ENCODE assay signal across 17 mouse cellular contexts in genomic region chr12:31703904-31704303, GRCm38 (mm10). TPM values are rescaled to one million over a fixed set of nuclear protein-coding genes. Genes with fewer than 3 reads are reported as not detected.
A peak's percentile ranks its signal among the peaks of the same experiment; 100 is the strongest.
DNase-seq lines count a peak whose midpoint lies in the region; ATAC-seq and TF ChIP-seq lines count a peak whose summit lies in the region.
"Had no signal": no experiment of that assay in that cellular context is flagged by ENCODE, and none has a peak within 500 bp of the region (broad histone marks: within the 10 kb centered on the region; RNA-seq: fewer than 3 reads in every experiment).

No protein-coding gene starts in this region.

- H3K4me1 ChIP-seq in G1E (ENCODE audit: insufficient read depth, low read depth, low read length): no peaks in the 10 kb centered on the region
- H3K4me1 ChIP-seq in heart, postnatal 0 days (ENCODE audit: control insufficient read depth, insufficient read depth): peaks cover 12% of the 10 kb centered on the region
- H3K4me1 ChIP-seq: forebrain, embryonic 12.5 days had no signal

- no peak overlapping the region for H3K4me3 ChIP-seq in left cerebral cortex, adult 2 months
- H3K4me3 ChIP-seq in G1E (ENCODE audit: low read depth, low read length): no peak overlapping the region
- H3K4me3 ChIP-seq in heart, postnatal 0 days (ENCODE audit: low read depth, low read length): no peak overlapping the region; the same call in 1 of the 2 replicates
- H3K4me3 ChIP-seq: embryonic facial prominence, embryonic 13.5 days; forebrain, embryonic 12.5 days had no signal

- no peak for DNase-seq in left cerebral cortex, adult 2 months (ENCODE audit: extremely low spot score in 1 of 2, low spot score in 2 of 2)
- no peak for DNase-seq in left cerebral cortex, postnatal 10 days (ENCODE audit: extremely low spot score in 1 of 2, low spot score in 2 of 2)
- no peak for DNase-seq in G1E (ENCODE audit: low spot score)
- peak; percentile 95 for DNase-seq in heart, adult 11 months
- DNase-seq in heart, postnatal 0 days (ENCODE audit: low spot score): peak; percentile 71
- DNase-seq in right cerebral cortex, postnatal 36 days (ENCODE audit: low spot score in 2 of 2): no peak
- no peak for DNase-seq in cerebellum, adult 11 months
- DNase-seq in ovary, adult 18-20 months (ENCODE audit: low spot score): no peak
- DNase-seq: cerebellum, adult 11-12 months; gastrocnemius, postnatal 25 days; kidney, postnatal 10 days; layer of hippocampus, postnatal 36 days; lung, postnatal 36 days had no signal

- intact Hi-C loops in left cerebral cortex, adult 2 months (cut with DNase I): no loop called here
- intact Hi-C loops in left cerebral cortex, postnatal 10 days (cut with DNase I): no loop called here

- peak overlapping the region; percentile 31; the same call in 1 of the 2 replicates for H3K4me2 ChIP-seq in heart, postnatal 0 days (ENCODE audit: low read depth, low read length)
- H3K4me2 ChIP-seq: embryonic facial prominence, embryonic 13.5 days; forebrain, embryonic 12.5 days had no signal

- peak; percentile 26; the same call in 1 of the 2 replicates for TF ChIP-seq CTCF in left cerebral cortex, adult 2 months (IDR thresholded peaks at IDR 0.05)
- no peak for TF ChIP-seq CTCF in G1E (IDR thresholded peaks at IDR 0.05; ENCODE audit: low read depth, low read length)
- TF ChIP-seq CTCF in heart, postnatal 0 days (IDR thresholded peaks at IDR 0.05; ENCODE audit: low read depth): peak; percentile 14; the same call in 1 of the 2 replicates

- peak; percentile 92 for TF ChIP-seq EP300 in heart, postnatal 0 days (IDR thresholded peaks at IDR 0.05; ENCODE audit: low read depth)

- 28% methylated on average over 6 of the region's 6 CpGs for WGBS in heart, postnatal 0 days

- H3K9ac ChIP-seq in heart, postnatal 0 days (replicated peaks; ENCODE audit: low read depth, low read length): no peak overlapping the region
- H3K9ac ChIP-seq: embryonic facial prominence, embryonic 13.5 days; forebrain, embryonic 12.5 days had no signal

- no peaks in the 10 kb centered on the region for H3K9me3 ChIP-seq in G1E (replicated peaks)
- H3K9me3 ChIP-seq in heart, postnatal 0 days (replicated peaks; ENCODE audit: control insufficient read depth, low read length): no peaks in the 10 kb centered on the region
- H3K9me3 ChIP-seq: embryonic facial prominence, embryonic 13.5 days; forebrain, embryonic 12.5 days had no signal

- H3K27ac ChIP-seq in left cerebral cortex, adult 2 months: no peak overlapping the region
- H3K27ac ChIP-seq in heart, postnatal 0 days (ENCODE audit: low read depth): peak overlapping the region; percentile 85
- H3K27ac ChIP-seq: embryonic facial prominence, embryonic 13.5 days; forebrain, embryonic 12.5 days had no signal

- 0 out of 2 replicates have a peak, but pooled peaks have one; percentile 8 for ATAC-seq in G1E (ENCODE audit: extremely low read depth, insufficient number of reproducible peaks, low FRiP score, poor library complexity, severe bottlenecking)
- peak; percentile 86 for ATAC-seq in heart, postnatal 0 days (ENCODE audit: insufficient read depth, low read depth)
- ATAC-seq: hindbrain, embryonic 16.5 days had no signal

- peaks cover 5% of the 10 kb centered on the region for H3K36me3 ChIP-seq in G1E (replicated peaks)
- no peaks in the 10 kb centered on the region for H3K36me3 ChIP-seq in heart, postnatal 0 days (replicated peaks; ENCODE audit: control insufficient read depth, insufficient read depth, low read length)
- H3K36me3 ChIP-seq: embryonic facial prominence, embryonic 13.5 days; forebrain, embryonic 12.5 days had no signal

- H3K27me3 ChIP-seq in G1E (ENCODE audit: insufficient read depth, low read length): no peaks in the 10 kb centered on the region
- no peaks in the 10 kb centered on the region for H3K27me3 ChIP-seq in heart, postnatal 0 days (ENCODE audit: control insufficient read depth, insufficient read depth, low read length)
- H3K27me3 ChIP-seq: embryonic facial prominence, embryonic 13.5 days; forebrain, embryonic 12.5 days had no signal

RNA-seq across cellular contexts. Expression of gene Gpr22, which starts 9.8 kb away (rescaled TPM):
- total RNA-seq in left cerebral cortex, adult 2 months (2021): 10 to 100 TPM; 49.5 to 54.4 TPM
- total RNA-seq in left cerebral cortex, postnatal 10 days (2021): 10 to 100 TPM; 40.1 to 41.7 TPM
- total RNA-seq in G1E (2014; fragmentation: Nextera tagmentation) (not detected in 2 replicates), G1E (2017) (0.16 and 0.41 TPM in 2 replicates)
- polyA plus RNA-seq in G1E (2012): not detected in 2 replicates
- 15.8 and 16.0 TPM in 2 replicates for total RNA-seq in heart, postnatal 0 days (2014; rRNA removed; ENCODE audit: low replicate concordance)
- polyA plus RNA-seq in heart, postnatal 0 days (2015; fragmentation: Nextera tagmentation; extraction: Ambion mirVana): 10.7 and 14.0 TPM in 2 replicates
- total RNA-seq: gastrocnemius, postnatal 25 days; monocyte, adult 5-6 weeks had no signal

RNA-seq across cellular contexts. Expression of gene Cog5, which starts 49.2 kb away (rescaled TPM):
- 10 to 100 TPM; 44.4 to 46.8 TPM for total RNA-seq in left cerebral cortex, adult 2 months (2021)
- total RNA-seq in left cerebral cortex, postnatal 10 days (2021): 10 to 100 TPM; 42.1 to 47.9 TPM
- 142 and 156 TPM in 2 replicates for total RNA-seq in G1E (2014; fragmentation: Nextera tagmentation)
- 90.1 and 101 TPM in 2 replicates for total RNA-seq in G1E (2017)
- 3.0 and 4.7 TPM in 2 replicates for polyA plus RNA-seq in G1E (2012)
- 58.4 and 79.4 TPM in 2 replicates for total RNA-seq in heart, postnatal 0 days (2014; rRNA removed; ENCODE audit: low replicate concordance)
- polyA plus RNA-seq in heart, postnatal 0 days (2015; fragmentation: Nextera tagmentation; extraction: Ambion mirVana): 19.7 and 22.4 TPM in 2 replicates

RNA-seq across cellular contexts. Expression of gene Dus4l, which starts 49.3 kb away (rescaled TPM):
- 1 to 10 TPM; 7.5 to 8.1 TPM for total RNA-seq in left cerebral cortex, adult 2 months (2021)
- 1 to 10 TPM; 7.9 to 9.1 TPM for total RNA-seq in left cerebral cortex, postnatal 10 days (2021)
- 30.0 and 43.0 TPM in 2 replicates for total RNA-seq in G1E (2014; fragmentation: Nextera tagmentation)
- total RNA-seq in G1E (2017): 15.2 and 16.0 TPM in 2 replicates
- 6.7 and 6.8 TPM in 2 replicates for polyA plus RNA-seq in G1E (2012)
- total RNA-seq in heart, postnatal 0 days (2014; rRNA removed; ENCODE audit: low replicate concordance): 2.2 and 3.2 TPM in 2 replicates
- polyA plus RNA-seq in heart, postnatal 0 days (2015; fragmentation: Nextera tagmentation; extraction: Ambion mirVana): 7.6 and 7.7 TPM in 2 replicates

Comparison
In these comparisons a context has a peak if more than half of its experiments do, and no peak if none do; other contexts are left out.
1. DNase-seq: peak in heart, adult 11 months (single experiment) and heart, postnatal 0 days (single experiment); none in left cerebral cortex, adult 2 months (0 of 2), left cerebral cortex, postnatal 10 days (0 of 2), G1E (single experiment), right cerebral cortex, postnatal 36 days (0 of 2), cerebellum, adult 11 months (single experiment) and ovary, adult 18-20 months (single experiment).
2. RNA of gene Gpr22, which starts 9.8 kb away (total RNA-seq): 49.5 to 54.4 TPM in left cerebral cortex, adult 2 months, 40.1 to 41.7 TPM in left cerebral cortex, postnatal 10 days and 15.8 to 16.0 TPM in heart, postnatal 0 days; 0.16 to 0.41 TPM in G1E; every median in the first group is over 10 times any median in the second.